Mouse (Mus musculus) megakaryocyte, embryonic 14.5 days (primary cell): ENCODE results near the gene Tnfrsf11a.

Experiments used
- FLI1 ChIP-seq: IDR thresholded peaks from 2 replicates; pipeline ENCODE4 v1.6.1; 2012; ENCODE audit warnings: low read length, inconsistent platforms, mixed read lengths
- GATA1 ChIP-seq: IDR thresholded peaks from 3 replicates; pipeline ENCODE4 v1.6.1; 2012; ENCODE audit warnings: mixed read lengths, low read length, inconsistent platforms, borderline replicate concordance

DNA sequence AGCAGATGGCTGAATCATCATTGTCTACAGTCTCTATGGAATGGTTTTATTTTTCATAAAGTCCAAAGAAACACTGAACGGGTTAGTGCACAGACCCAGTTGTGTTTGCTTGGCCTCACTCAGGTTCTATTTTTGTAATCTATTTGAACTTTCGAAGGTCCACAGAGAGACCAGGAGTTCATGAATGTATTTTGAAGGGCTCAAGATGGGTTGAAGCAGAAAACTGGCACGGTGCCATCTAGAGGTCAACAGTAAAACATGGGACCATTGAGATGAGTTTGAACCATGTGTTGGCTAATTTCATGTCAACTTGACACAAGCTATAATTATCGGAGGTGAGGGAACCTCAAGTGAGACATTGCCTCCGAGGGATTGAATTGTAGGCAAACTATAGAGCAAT is 105.1 kb downstream of the Tnfrsf11a start:
- TF ChIP-seq GATA1 = no peak
- TF ChIP-seq FLI1 = no peak
